Mouse (Mus musculus) forebrain, embryonic 12.5 days (tissue): ENCODE measurements around the gene Trpm3. TPM values are rescaled to one million over a fixed set of nuclear protein-coding genes. Genes with fewer than 3 reads are reported as not detected.
"Not testable (repeated sequence)": the region's sequence is repeated elsewhere in the genome, so short reads cannot be mapped to it uniquely, and the experiment has no call there.

Experiments
- ATAC-seq: fragments of 200-750 bp; cut with Nextera tagmentation; 2 replicates; pipeline ENCODE4 v1.8.0; 2017; ENCODE audit warnings: moderate TSS enrichment; ENCODE audit not compliant: low FRiP score
- H3K27ac ChIP-seq: fragments of 300-500 bp; sonication (generic); 2 replicates; pipeline ENCODE4 v1.5.1; 2016; ENCODE audit warnings: mild to moderate bottlenecking
- H3K27me3 ChIP-seq: fragments of 300-500 bp; sonication (generic); 2 replicates; pipeline ENCODE4 v1.6.1; 2016; ENCODE audit warnings: mild to moderate bottlenecking
- H3K36me3 ChIP-seq: fragments of 300-500 bp; sonication (generic); replicated peaks from 2 replicates; pipeline ENCODE4 v1.6.1; 2016; ENCODE audit warnings: mild to moderate bottlenecking
- H3K4me1 ChIP-seq: fragments of 300-500 bp; sonication (generic); 2 replicates; pipeline ENCODE4 v1.6.1; 2016
- H3K4me2 ChIP-seq: fragments of 300-500 bp; sonication (generic); 2 replicates; pipeline ENCODE4 v1.6.1; 2016; ENCODE audit warnings: mild to moderate bottlenecking, moderate library complexity
- H3K4me3 ChIP-seq: fragments of 300-500 bp; sonication (generic); replicated peaks from 2 replicates; pipeline ENCODE4 v1.5.1; 2016; ENCODE audit warnings: mild to moderate bottlenecking
- H3K9ac ChIP-seq: fragments of 300-500 bp; sonication (generic); 2 replicates; pipeline ENCODE4 v1.6.1; 2016; ENCODE audit warnings: mild to moderate bottlenecking
- H3K9me3 ChIP-seq: fragments of 300-500 bp; sonication (generic); 2 replicates; pipeline ENCODE4 v1.6.1; 2016
- WGBS: fragments of 180-500 bp; shearing (Covaris S2); methylation state at CpG from one replicate; pipeline ENCODE4 v1.1.7; 2016; 5-methylcytosine and 5-hydroxymethylcytosine counted together
- polyA plus RNA-seq: library from polyadenylated mRNA; unstranded; fragments of >200 nt; fragmentation: Nextera tagmentation; extraction: Ambion mirVana; gene quantifications from 2 replicates; pipeline ENCODE4 v1.2.1, GENCODE M21; 2016

Gene Trpm3
- polyA plus RNA-seq, 1 experiment from 2014 or later = 16.6 TPM

DNA sequence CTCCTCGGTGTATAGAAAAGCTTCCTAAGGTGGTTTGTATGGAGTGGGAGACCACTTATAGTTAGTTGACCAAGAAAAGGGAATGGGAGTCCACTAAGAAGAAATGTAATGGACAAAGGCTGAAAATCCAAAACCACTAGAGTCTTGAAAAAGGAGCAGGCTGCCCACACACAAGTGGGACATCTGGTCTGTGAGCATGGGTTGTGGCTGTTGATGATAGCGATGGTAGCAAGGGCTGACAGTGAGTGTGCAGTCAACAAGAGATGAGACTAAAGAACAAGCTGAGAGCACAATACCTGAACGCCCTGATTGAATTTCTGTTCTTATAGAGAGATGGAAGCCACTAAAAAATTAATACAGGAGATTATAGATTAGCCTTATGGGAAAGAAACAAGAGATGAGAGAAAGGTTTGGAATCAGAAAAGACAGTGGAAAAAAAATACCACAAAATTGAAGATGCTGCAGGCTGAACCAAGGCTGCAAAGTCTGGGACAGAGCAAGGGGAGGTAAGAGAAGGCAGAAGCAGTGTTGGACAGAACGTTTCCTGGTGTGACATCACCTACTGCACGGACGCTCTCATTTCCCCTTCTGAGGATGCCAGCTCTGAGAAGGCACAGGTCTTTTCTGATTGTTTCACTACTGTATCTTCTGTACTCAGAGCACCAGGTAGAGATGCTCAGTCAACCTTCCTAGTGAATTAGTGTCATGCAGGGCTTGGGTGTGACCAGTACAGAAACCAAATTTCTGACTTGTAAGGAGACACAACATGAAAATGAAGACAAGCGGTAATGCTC, 710.1 kb downstream of the Trpm3 start:
- Histone ChIP-seq H3K27ac (no peak overlapping the region), H3K36me3 (no peaks in the 10 kb centered on the region), H3K4me2 (no peak overlapping the region), H3K9ac (no peak overlapping the region), H3K9me3 (no peaks in the 10 kb centered on the region), H3K27me3 (peaks cover 11% of the 10 kb centered on the region), H3K4me1 (peaks cover 7% of the 10 kb centered on the region; the same call in 1 of the 2 replicates), H3K4me3 (no peak overlapping the region)
- 90% methylated on average over 7 of the region's 7 CpGs for WGBS
- no peak for ATAC-seq

- H3K4me2 ChIP-seq, H3K4me3 ChIP-seq, ATAC-seq, H3K27me3 ChIP-seq, H3K9ac ChIP-seq, H3K27ac ChIP-seq, H3K9me3 ChIP-seq, H3K36me3 ChIP-seq, H3K4me1 ChIP-seq: not testable (repeated sequence)
- WGBS = 62% methylated on average over 5 of the region's 5 CpGs
Measured at GRCm38 (mm10) chr19:22851423-22851822, 712.6 kb downstream of the Trpm3 start.

DNA sequence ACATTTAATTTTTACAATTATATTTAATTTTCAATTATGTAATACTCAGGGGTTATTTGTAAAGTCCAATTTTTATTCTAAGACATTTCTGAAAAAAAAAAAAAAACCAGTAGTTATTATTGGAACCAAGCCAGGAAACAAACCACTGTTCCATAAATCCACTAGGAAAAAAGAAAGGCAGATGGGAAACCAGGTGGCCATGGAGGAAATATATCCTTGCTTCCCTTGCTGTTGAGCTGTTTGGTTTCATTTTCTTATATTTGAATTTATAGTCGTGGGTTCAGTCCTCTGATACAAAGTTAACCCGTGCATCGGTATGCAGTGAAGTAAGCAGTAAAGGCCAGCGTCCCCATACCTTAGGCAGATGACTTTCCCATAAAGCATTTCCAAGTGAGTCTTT, 720.8 kb downstream of the Trpm3 start:
- H3K4me3 ChIP-seq = no peak overlapping the region
- no peak for ATAC-seq
- WGBS = 93% methylated on average over 4 of the region's 4 CpGs
- no peak overlapping the region for H3K27ac ChIP-seq
- no peaks in the 10 kb centered on the region for H3K4me1 ChIP-seq
- H3K27me3 ChIP-seq = no peaks in the 10 kb centered on the region
- H3K36me3 ChIP-seq = no peaks in the 10 kb centered on the region
- H3K9me3 ChIP-seq = no peaks in the 10 kb centered on the region
- no peak overlapping the region for H3K9ac ChIP-seq
- no peak overlapping the region for H3K4me2 ChIP-seq

GRCm38 (mm10) chr19:22867456-22867855, 728.6 kb downstream of the Trpm3 start:
- no peak for ATAC-seq
- no peak overlapping the region for H3K4me3 ChIP-seq
- WGBS = 89% methylated on average over 5 of the region's 5 CpGs
- H3K9ac ChIP-seq = no peak overlapping the region
- no peaks in the 10 kb centered on the region for H3K27me3 ChIP-seq
- H3K4me2 ChIP-seq = no peak overlapping the region
- H3K36me3 ChIP-seq = no peaks in the 10 kb centered on the region
- no peaks in the 10 kb centered on the region for H3K4me1 ChIP-seq
- H3K9me3 ChIP-seq = no peaks in the 10 kb centered on the region
- H3K27ac ChIP-seq = no peak overlapping the region

DNA sequence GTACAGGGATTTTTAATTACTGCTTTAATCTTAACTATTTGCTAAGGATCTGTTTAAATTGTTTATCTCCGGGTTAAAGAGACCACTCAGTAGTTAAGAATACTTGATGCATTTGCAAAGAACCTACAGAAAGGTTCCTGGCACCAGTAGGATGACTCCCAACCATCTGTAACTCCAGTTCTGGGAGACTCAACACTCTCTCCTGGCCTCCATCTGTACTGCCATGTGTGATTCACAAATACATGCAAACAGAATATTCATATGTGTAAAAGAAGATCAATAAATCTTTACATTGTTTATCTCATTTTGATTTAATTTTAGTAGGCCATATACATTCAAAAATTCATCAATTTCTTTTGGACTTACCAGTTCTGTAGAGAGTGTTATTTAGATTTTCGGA, 731.0 kb downstream of the Trpm3 start:
- Histone ChIP-seq H3K9me3 (no peaks in the 10 kb centered on the region), H3K36me3 (no peaks in the 10 kb centered on the region), H3K27ac (no peak overlapping the region), H3K9ac (no peak overlapping the region), H3K4me2 (no peak overlapping the region), H3K27me3 (no peaks in the 10 kb centered on the region), H3K4me3 (no peak overlapping the region), H3K4me1 (no peaks in the 10 kb centered on the region)
- ATAC-seq = no peak
- 83% methylated on average over 2 of the region's 2 CpGs for WGBS

- no peak for ATAC-seq
- Histone ChIP-seq H3K27me3 (no peaks in the 10 kb centered on the region), H3K9ac (no peak overlapping the region), H3K27ac (no peak overlapping the region), H3K4me2 (no peak overlapping the region), H3K4me1 (no peaks in the 10 kb centered on the region), H3K9me3 (no peaks in the 10 kb centered on the region), H3K4me3 (no peak overlapping the region), H3K36me3 (no peaks in the 10 kb centered on the region)
- WGBS = 55% methylated on average over 5 of the region's 5 CpGs
Measured at GRCm38 (mm10) chr19:22872456-22872855, 733.6 kb downstream of the Trpm3 start.

DNA sequence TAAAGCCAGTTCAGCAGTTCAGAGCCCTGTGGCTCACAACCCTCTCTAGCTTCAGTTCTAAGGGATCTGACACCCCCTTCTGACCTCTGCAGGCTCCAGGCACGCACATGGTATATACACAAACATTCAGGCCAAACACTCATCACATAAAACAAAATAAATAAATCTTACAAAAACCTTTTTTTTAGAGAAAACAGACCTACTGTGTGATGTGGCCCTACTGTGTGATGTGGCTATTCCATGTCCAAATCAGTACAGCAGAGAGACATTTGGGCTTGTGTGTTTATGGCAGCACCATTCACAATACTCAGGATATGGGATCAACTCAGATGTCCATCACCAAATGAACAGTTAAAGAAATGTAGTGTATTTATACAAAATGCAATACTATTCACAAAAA, 741.4 kb downstream of the Trpm3 start:
- Histone ChIP-seq H3K4me3 (no peak overlapping the region), H3K9ac (no peak overlapping the region), H3K9me3 (no peaks in the 10 kb centered on the region), H3K36me3 (no peaks in the 10 kb centered on the region), H3K4me2 (no peak overlapping the region), H3K4me1 (no peaks in the 10 kb centered on the region), H3K27me3 (peaks cover 25% of the 10 kb centered on the region), H3K27ac (no peak overlapping the region)
- no peak for ATAC-seq
- 76% methylated on average over 1 of the region's 1 CpGs for WGBS

DNA sequence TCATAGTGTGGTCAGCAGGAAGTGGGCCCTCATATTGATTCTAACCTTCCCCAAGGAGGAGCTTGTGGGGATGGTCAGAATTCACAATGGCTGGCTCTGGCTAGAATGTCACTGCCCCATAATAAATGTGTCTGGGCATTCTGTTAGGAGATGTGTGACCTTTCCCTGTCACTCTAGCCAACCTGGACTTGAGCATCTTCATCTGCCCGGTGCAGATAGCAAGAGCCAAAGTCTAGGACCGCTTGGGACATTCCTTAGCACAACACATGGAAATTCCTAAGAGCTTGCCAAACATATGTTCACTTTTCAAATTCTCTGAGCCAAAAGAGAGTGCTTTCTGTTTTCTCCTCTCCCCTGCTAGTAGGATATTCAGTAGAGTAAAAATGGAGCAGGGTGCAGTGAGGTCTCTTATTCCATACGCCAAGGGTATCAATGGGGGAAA, 743.8 kb downstream of the Trpm3 start:
- Histone ChIP-seq H3K4me2 (no peak overlapping the region), H3K36me3 (no peaks in the 10 kb centered on the region), H3K9ac (no peak overlapping the region), H3K9me3 (no peaks in the 10 kb centered on the region), H3K4me1 (no peaks in the 10 kb centered on the region), H3K4me3 (no peak overlapping the region), H3K27me3 (peaks cover 31% of the 10 kb centered on the region), H3K27ac (no peak overlapping the region)
- no peak for ATAC-seq
- WGBS = 85% methylated on average over 3 of the region's 3 CpGs

GRCm38 (mm10) chr19:22883154-22883553, 744.3 kb downstream of the Trpm3 start:
- no peak for ATAC-seq
- Histone ChIP-seq H3K4me2 (no peak overlapping the region), H3K9ac (no peak overlapping the region), H3K4me3 (no peak overlapping the region), H3K4me1 (no peaks in the 10 kb centered on the region), H3K27me3 (peaks cover 31% of the 10 kb centered on the region), H3K36me3 (no peaks in the 10 kb centered on the region), H3K9me3 (no peaks in the 10 kb centered on the region), H3K27ac (no peak overlapping the region)
- WGBS = 89% methylated on average over 7 of the region's 7 CpGs

- no peaks in the 10 kb centered on the region for H3K4me1 ChIP-seq
- no peak overlapping the region for H3K27ac ChIP-seq
- ATAC-seq = peak; percentile 91
- H3K36me3 ChIP-seq = no peaks in the 10 kb centered on the region
- no peak overlapping the region for H3K9ac ChIP-seq
- H3K4me3 ChIP-seq = no peak overlapping the region
- peak overlapping the region; percentile 48 for H3K4me2 ChIP-seq
- 26% methylated on average over 18 of the region's 18 CpGs for WGBS
- peaks cover 31% of the 10 kb centered on the region for H3K27me3 ChIP-seq
- H3K9me3 ChIP-seq = no peaks in the 10 kb centered on the region
Measured at GRCm38 (mm10) chr19:22883744-22884317, 745.0 kb downstream of the Trpm3 start.

GRCm38 (mm10) chr19:22884357-22884756, 745.5 kb downstream of the Trpm3 start:
- H3K27me3 ChIP-seq = peaks cover 31% of the 10 kb centered on the region
- H3K9me3 ChIP-seq = no peaks in the 10 kb centered on the region
- 55% methylated on average over 10 of the region's 11 CpGs for WGBS
- peak; percentile 73; the same call in 1 of the 2 replicates for ATAC-seq
- peak overlapping the region; percentile 48 for H3K4me2 ChIP-seq
- H3K4me1 ChIP-seq = no peaks in the 10 kb centered on the region
- H3K27ac ChIP-seq = no peak overlapping the region
- no peak overlapping the region for H3K4me3 ChIP-seq
- no peak overlapping the region for H3K9ac ChIP-seq
- no peaks in the 10 kb centered on the region for H3K36me3 ChIP-seq

- Histone ChIP-seq H3K4me1 (no peaks in the 10 kb centered on the region), H3K4me3 (no peak overlapping the region), H3K36me3 (no peaks in the 10 kb centered on the region), H3K9me3 (no peaks in the 10 kb centered on the region), H3K4me2 (no peak overlapping the region), H3K27ac (no peak overlapping the region), H3K9ac (no peak overlapping the region), H3K27me3 (peaks cover 31% of the 10 kb centered on the region)
- ATAC-seq = no peak
- WGBS = 97% methylated on average over 5 of the region's 5 CpGs
Measured at GRCm38 (mm10) chr19:22885051-22885450, 746.2 kb downstream of the Trpm3 start.

GRCm38 (mm10) chr19:22901892-22902291, 763.0 kb downstream of the Trpm3 start:
- 91% methylated on average over 7 of the region's 7 CpGs for WGBS
- no peaks in the 10 kb centered on the region for H3K27me3 ChIP-seq
- H3K9ac ChIP-seq = no peak overlapping the region
- no peak overlapping the region for H3K27ac ChIP-seq
- ATAC-seq = no peak
- no peaks in the 10 kb centered on the region for H3K36me3 ChIP-seq
- H3K9me3 ChIP-seq = no peaks in the 10 kb centered on the region
- no peak overlapping the region for H3K4me3 ChIP-seq
- H3K4me1 ChIP-seq = no peaks in the 10 kb centered on the region
- no peak overlapping the region for H3K4me2 ChIP-seq
